Mouse (Mus musculus): ENCODE data around the gene Foxd3.

DNA sequence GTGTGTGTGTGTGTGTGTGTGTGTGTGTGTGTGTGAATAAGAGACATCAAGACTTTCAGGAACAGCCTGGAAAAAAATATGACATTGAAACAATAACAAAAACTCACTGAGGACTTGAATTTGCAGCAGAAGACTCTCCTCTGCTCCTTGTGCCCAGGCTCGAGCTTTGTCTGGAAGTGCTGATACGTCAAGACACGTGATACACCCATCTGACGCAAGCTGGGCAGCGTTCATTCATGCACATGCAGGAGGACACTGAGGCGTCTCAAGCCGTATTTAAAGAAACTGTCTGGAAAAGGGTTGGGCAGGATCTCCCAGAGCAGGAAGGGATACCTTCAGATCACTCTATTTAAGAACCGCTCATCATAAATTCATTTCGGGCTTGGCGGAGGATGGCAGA lies 43.9 kb upstream of the Foxd3 start:
- TF ChIP-seq CTCF (IDR thresholded peaks at IDR 0.05; ENCODE audit: low read depth, low read length) = no peak
- no peak for TF ChIP-seq GATA1 (IDR thresholded peaks at IDR 0.05; ENCODE audit: borderline replicate concordance, low read length)
- no peak for TF ChIP-seq TAL1 (conservative IDR thresholded peaks at IDR 0.05; ENCODE audit: low read depth, low read length)
- no peak for TF ChIP-seq GATA2 (IDR thresholded peaks at IDR 0.05; ENCODE audit: borderline replicate concordance, low read depth, low read length)
- TF ChIP-seq POLR2AphosphoS5 (IDR thresholded peaks at IDR 0.05; ENCODE audit: insufficient replicate concordance, low read depth, low read length) = no peak

Measured in G1E (cell line).